Mouse (Mus musculus) cerebellum, postnatal 25 days (tissue): ENCODE data around the gene Cnfn.
"Not testable (repeated sequence)": the region's sequence is repeated elsewhere in the genome, so short reads cannot be mapped to it uniquely, and the experiment has no call there.

Source experiments
- DNase-seq, 2 experiments: peaks; one replicate each; pipeline ENCODE4 v3.0.0; 2021; ENCODE audit warnings: mixed read lengths in 2 of 2

The Cnfn gene

DNA sequence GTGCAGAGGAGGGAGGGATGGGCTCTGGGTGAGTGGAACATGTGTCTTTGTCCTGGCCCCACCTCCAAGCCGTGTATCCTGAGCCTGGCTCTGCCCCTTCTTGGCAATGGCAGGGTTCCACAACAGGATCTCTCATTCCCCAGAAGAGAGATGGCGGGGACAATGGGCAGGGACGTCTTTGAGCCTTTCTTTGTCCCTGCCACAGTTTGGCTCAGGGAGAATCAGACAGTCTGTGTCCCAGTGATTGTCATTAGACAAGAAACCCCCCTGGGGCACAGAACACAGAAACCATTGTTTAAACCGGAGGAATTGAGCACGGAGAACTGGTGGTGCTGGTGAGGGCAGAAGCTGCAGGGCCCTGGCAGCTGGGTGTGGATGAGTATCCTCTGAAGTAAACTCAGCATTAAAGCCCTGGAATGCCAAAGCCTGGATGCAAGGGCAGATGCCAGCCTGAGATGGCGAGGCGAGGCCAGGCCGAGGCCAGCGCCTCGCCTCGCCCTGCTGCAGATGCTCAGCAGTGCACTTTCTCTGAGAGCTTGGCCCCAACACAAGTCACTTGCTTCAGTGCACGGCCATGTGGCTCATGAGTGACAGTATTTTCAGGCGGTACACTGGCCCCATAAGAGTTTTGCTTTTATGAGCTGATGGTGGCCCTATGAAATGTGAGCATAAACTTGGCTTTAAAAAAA lies 3.4 kb downstream of the Cnfn start:
- no peak for DNase-seq

DNA sequence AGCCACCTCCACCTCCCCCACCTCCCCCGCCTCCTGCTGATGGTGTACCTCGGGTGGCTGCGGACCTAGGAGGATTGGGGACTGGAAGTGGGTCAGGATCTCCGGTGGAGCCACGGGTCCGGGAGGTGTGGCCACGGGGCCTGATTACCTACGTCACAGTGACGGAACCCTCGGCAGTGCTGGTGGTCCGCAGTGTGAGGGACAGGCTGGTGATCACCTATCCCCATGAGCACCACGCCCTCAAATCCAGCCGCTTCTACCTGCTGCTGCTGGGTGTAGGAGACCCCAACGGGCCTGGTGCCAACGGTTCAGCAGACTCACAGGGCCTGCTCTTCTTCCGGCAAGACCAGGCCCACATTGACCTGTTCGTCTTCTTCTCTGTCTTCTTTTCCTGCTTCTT lies 5.9 kb downstream of the Cnfn start:
- no peak for DNase-seq

DNA sequence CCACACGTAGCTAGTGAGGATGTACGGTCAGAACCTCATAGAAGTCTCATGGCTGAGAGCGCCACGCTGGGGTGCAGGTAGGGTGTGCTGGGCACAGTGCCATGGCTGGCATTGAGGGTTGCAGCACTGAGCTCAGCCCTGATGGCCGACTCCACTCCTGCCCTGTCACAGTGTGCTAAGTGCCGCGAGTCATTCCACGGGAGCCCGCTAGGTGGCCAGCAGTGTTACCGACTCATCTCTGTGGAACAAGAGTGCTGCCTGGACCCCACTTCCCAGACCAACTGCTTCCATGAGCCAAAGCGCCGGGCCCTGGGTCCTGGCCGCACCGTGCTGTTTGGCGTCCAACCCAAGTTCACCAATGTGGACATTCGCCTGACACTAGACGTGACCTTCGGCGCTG lies 6.4 kb downstream of the Cnfn start:
- DNase-seq, result peak; percentile 81 to 87

DNA sequence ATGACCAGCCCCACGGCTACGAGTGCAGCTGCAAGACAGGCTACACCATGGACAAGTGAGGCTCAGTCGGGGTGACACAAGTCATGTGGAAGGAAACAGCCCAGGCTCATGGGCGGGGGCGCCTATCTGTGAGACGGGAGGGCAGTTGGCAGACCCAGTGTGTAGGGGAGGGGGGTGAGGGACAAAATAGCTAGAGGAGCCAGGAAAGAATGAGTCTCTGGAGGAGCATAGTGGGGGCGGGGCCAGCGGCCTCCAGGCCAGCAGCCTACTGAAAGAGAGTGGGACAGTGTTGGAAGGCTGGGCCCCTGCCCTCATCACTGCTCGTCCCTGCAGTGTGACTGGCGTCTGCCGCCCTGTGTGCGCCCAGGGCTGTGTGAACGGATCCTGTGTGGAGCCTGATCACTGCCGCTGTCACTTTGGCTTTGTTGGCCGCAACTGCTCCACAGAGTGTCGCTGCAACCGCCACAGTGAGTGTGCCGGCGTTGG lies 10.8 kb downstream of the Cnfn start:
- DNase-seq, result peak in 1 of 2 experiments; percentile 38

DNA sequence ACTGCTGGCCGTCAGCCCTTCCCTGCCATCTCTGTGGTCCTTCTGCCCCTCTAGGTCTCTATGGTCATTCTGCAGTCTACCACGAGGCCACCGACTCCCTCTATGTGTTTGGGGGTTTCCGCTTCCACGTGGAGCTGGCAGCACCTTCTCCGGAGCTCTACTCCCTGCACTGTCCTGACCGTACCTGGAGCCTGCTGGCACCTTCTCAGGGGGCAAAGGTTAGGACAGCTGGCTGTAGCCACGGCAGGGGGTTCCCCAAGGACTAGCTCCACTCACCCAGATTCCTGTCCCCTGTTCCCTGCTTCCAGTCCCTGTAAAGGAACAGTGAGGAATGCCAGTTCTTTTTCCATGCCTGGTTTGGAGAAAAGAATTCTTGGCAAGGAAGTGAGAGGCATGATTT lies 20.7 kb downstream of the Cnfn start:
- DNase-seq, result no peak

DNA sequence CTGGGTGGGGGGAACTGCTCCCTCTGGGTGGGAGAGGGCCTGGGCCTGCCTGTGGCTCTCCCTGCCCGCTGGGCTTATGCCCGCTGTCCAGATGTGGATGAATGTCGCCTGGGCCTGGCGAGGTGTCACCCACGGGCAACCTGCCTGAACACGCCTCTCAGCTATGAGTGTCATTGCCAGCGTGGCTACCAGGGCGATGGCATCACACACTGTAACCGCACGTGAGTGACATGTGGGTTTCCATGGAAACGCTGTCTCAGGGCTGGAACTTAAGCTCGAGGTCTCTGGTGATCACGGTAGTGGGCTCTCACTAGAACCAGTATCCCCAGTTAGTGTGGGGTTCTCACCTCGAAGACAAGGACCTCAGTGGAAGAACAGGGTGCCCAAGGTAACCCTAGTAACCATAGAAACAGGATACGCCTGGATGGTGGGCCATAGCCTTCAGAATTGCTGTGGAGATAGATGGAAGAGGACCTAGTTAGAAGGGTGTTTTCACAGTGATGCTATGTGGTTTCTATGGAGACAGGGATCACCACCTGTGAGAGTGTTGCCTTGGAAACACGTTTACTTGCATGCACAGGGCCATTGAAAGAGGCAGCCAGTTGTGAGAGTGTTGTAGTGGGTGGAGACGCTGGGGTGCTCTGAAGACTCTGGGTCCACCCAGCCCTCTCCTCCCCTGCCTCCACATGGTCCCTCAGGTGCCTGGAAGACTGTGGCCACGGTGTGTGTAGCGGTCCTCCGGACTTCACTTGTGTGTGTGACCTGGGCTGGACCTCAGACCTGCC lies 28.3 kb downstream of the Cnfn start:
- DNase-seq, result no peak

DNA sequence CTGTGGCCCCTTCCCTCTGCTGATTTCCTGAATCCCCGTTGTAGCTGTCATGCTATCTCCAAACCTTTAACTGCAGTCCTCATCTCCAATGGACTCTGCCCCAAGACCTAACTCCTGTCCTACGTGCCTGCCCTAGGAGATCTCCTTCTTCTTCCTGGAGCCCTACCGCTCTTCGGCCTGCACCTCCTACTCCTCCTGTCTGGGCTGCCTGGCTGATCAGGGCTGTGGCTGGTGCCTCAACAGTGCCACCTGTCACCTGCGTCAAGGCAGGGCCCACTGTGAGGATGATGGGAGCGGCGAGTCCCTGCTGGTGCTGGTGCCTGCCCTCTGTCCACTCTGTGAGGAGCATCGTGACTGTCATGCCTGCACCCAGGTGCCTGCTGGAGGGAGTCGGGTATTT lies 30.2 kb downstream of the Cnfn start:
- no peak for DNase-seq

DNA sequence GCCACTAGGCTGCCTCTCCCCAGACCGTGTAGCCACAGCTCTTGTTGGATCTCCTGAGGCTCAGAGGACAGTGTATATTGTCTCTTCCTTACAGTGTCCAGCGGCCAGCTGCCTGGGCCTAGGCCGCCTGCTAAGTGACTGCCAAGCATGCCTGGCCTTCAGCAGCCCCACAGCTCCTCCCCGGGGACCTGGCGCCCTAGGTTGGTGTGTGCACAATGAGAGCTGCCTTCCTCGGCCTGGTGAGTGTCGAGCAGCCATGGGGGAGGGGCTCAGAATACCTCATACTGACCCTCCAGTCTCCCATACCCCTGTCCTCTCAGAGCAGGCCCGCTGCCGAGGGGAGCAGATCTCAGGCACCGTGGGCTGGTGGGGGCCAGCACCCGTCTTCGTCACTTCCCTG lies 35.1 kb downstream of the Cnfn start:
- no peak for DNase-seq

DNA sequence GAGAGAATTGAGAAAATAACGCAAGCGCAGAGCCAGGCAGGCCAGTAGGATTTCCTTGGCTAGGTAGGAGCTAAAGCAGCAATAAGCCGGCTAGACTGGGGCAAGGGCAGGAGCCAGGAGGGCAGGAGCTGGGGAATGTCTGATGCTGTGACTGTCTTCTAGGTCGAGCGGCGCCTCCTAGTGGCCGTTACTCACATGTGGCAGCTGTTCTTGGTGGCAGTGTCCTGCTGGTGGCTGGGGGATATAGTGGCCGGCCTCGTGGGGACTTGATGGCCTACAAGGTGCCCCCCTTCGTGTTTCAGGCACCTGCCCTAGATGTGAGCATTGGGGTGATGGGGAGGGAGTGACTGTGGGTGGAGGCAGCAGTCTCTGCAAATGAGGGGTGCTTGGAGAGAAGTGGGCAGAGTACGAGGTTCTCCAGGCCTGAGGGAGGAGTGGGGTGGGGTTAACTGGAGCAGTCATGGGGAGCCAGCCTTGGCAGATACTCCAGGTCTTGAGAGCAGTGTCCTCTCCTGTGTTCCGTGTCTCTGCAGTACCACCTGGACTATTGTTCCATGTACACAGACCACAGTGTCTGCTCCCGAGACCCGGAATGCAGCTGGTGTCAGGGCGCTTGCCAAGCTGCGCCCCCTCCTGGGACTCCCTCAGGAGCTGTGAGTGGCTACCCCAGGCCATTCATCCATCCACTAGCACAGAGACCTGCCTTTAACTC lies 35.8 kb downstream of the Cnfn start:
- DNase-seq, result peak; percentile 69 to 81

DNA sequence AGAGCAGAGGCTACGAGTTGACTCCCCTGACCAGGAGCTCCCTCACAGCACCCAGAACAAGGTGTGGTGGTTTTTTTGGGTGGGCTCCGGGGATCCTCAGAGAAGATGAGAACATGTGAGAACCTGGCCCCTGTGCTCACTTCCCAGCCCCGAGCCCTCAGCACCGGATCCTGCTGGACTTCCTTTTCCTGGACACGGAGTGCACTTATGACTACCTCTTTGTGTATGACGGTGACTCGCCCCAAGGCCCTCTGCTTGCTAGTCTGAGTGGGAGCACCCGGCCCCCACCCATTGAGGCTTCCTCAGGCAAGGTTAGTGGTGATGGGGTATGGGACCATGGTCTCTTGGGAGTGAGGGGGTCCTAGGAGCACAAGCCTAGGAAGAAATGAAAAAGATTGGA lies 43.3 kb downstream of the Cnfn start:
- DNase-seq, result no peak

DNA sequence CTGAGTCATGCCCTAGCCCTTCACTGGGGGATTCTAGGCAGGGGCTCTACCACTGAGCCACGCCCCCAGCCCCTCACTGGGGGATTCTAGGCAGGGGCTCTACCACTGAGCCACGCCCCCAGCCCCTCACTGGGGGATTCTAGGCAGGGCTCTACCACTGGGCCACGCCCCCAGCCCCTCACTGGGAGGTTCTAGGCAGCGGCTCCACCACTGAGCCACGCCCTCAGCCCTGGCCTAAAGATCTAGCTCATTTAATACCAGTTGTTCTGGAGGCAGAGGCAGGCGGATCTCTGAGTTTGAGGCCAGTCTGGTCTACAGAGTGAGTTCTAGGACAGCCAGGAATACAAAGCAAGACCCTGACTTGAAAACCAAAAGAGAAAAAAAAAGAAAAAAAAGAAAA lies 44.1 kb downstream of the Cnfn start:
- not testable (repeated sequence) for DNase-seq

DNA sequence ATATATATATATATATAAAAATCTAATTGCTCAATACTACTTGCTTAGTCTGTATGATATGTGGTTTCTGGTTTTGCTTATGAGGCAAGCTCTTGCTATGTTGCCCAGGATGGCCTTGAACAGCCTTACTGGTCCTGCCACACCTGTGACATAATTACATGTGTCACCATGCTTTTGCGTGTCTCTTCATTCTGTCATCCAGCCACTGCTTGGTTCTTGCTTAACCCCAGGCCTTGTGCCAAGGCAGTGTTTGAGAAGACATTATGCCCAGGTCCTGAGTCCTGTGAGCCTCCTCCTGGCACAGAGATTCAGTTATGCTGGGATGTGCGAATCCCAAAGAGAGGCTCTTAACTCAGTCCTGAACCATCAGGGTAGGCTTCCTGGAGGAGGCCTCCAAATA lies 46.3 kb downstream of the Cnfn start:
- DNase-seq, result no peak

DNA sequence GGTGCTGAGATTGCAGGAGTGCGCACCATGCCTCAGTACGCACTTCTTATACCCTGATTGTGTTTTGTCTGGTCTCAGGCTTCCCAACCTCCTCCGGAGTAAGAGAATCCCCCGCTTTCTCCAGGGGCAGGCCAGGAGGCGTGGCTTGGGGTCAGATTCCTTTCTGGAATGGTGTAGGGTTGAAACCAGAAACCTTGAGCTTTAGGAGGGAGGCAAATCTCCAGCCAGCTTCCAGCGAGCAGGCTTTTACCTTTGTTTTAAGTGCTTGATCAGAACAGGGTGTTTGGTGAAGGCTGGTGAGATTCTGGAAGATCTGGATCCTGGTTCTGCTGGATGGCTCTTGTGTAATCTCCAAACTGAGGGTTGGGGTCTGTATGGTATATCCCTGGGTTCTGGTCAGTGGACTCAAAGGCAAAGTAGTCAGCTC lies 47.5 kb downstream of the Cnfn start:
- DNase-seq, result no peak
